Mouse (Mus musculus): ENCODE measurements around the gene Bicral.

Gene Bicral

GRCm38 (mm10) chr17:46843022-46843421, 15.3 kb downstream of the Bicral start:
- DNase-seq (ENCODE audit: low spot score), result no peak

- DNase-seq (ENCODE audit: low spot score), result no peak
These were observed 17.8 kb downstream of the Bicral start for GRCm38 (mm10) chr17:46840304-46841010.

- no peak for DNase-seq (ENCODE audit: low spot score)
These were observed 19.8 kb downstream of the Bicral start for GRCm38 (mm10) chr17:46838396-46838920.

GRCm38 (mm10) chr17:46837897-46838296, 20.4 kb downstream of the Bicral start:
- DNase-seq (ENCODE audit: low spot score), result no peak

- no peak for DNase-seq (ENCODE audit: low spot score)
These were observed 23.1 kb downstream of the Bicral start for GRCm38 (mm10) chr17:46835093-46835715.

- DNase-seq (ENCODE audit: low spot score), result no peak
These were observed 25.3 kb downstream of the Bicral start for GRCm38 (mm10) chr17:46832981-46833305.

- no peak for DNase-seq (ENCODE audit: low spot score)
These were observed 25.9 kb downstream of the Bicral start for GRCm38 (mm10) chr17:46832101-46832980.

GRCm38 (mm10) chr17:46829856-46830535, 28.3 kb downstream of the Bicral start:
- no peak for DNase-seq (ENCODE audit: low spot score)

GRCm38 (mm10) chr17:46828935-46829334, 29.3 kb downstream of the Bicral start:
- DNase-seq (ENCODE audit: low spot score), result no peak

GRCm38 (mm10) chr17:46823091-46823490, 35.2 kb downstream of the Bicral start:
- no peak for DNase-seq (ENCODE audit: low spot score)

GRCm38 (mm10) chr17:46820628-46821027, 37.7 kb downstream of the Bicral start:
- no peak for DNase-seq (ENCODE audit: low spot score)

GRCm38 (mm10) chr17:46817734-46818158, 40.5 kb downstream of the Bicral start:
- no peak for DNase-seq (ENCODE audit: low spot score)

- no peak for DNase-seq (ENCODE audit: low spot score)
These were observed 42.0 kb downstream of the Bicral start for GRCm38 (mm10) chr17:46816306-46816705.

GRCm38 (mm10) chr17:46814497-46814896, 43.8 kb downstream of the Bicral start:
- DNase-seq (ENCODE audit: low spot score), result no peak

GRCm38 (mm10) chr17:46813637-46814036, 44.6 kb downstream of the Bicral start:
- no peak for DNase-seq (ENCODE audit: low spot score)

GRCm38 (mm10) chr17:46812442-46812841, 45.8 kb downstream of the Bicral start:
- DNase-seq (ENCODE audit: low spot score), result no peak

GRCm38 (mm10) chr17:46810672-46811071, 47.6 kb downstream of the Bicral start:
- no peak for DNase-seq (ENCODE audit: low spot score)

- DNase-seq (ENCODE audit: low spot score), result no peak
These were observed 49.0 kb downstream of the Bicral start for GRCm38 (mm10) chr17:46809131-46809830.

- DNase-seq (ENCODE audit: low spot score), result no peak
These were observed 49.9 kb downstream of the Bicral start for GRCm38 (mm10) chr17:46808376-46808775.

- DNase-seq (ENCODE audit: low spot score), result no peak
These were observed 56.5 kb downstream of the Bicral start for GRCm38 (mm10) chr17:46801761-46802160.

GRCm38 (mm10) chr17:46799680-46800079, 58.6 kb downstream of the Bicral start:
- DNase-seq (ENCODE audit: low spot score), result no peak
